Mouse (Mus musculus): ENCODE data around the gene Dnah6. TPM values are rescaled to one million over a fixed set of nuclear protein-coding genes. Genes with fewer than 3 reads are reported as not detected.

The Dnah6 gene
- polyA plus RNA-seq, 1 experiment from 2014 or later, result 0.34 TPM

DNA sequence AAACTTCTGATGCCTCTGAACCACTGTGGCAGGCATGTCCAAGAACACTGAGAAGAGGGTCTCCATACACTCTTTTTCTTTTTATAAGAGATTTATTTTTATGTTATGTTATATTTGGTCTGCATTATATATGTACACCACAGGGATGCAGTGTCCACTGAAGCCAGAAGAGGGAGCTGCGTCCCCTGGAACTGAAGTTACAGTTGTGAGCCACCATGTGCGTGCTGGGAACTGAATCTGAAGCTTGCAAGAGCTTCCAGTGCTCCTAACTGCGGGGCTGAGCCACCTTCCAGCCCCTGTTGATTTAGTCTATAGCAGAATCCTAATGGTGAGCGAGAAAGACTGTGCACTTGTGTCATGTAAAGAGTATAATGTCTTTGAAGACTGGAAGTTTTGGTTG, 78.7 kb downstream of the Dnah6 start:
- 90% methylated on average over 4 of the region's 4 CpGs for WGBS
- Histone ChIP-seq H3K4me3 (ENCODE audit: low read depth, low read length) (no peak overlapping the region), H3K27me3 (replicated peaks; ENCODE audit: control insufficient read depth, insufficient read depth, low read length) (no peaks in the 10 kb centered on the region), H3K4me1 (ENCODE audit: control insufficient read depth, insufficient read depth, low read length) (no peaks in the 10 kb centered on the region), H3K36me3 (ENCODE audit: control insufficient read depth, insufficient read depth, low read length) (no peaks in the 10 kb centered on the region), H3K4me2 (ENCODE audit: low read length) (no peak overlapping the region), H3K9me3 (replicated peaks; ENCODE audit: control insufficient read depth, low read length) (no peaks in the 10 kb centered on the region), H3K9ac (ENCODE audit: low read length) (no peak overlapping the region), H3K27ac (ENCODE audit: low read depth, low read length) (no peak overlapping the region)
- ATAC-seq (no peak), DNase-seq (ENCODE audit: low spot score) (no peak)

DNA sequence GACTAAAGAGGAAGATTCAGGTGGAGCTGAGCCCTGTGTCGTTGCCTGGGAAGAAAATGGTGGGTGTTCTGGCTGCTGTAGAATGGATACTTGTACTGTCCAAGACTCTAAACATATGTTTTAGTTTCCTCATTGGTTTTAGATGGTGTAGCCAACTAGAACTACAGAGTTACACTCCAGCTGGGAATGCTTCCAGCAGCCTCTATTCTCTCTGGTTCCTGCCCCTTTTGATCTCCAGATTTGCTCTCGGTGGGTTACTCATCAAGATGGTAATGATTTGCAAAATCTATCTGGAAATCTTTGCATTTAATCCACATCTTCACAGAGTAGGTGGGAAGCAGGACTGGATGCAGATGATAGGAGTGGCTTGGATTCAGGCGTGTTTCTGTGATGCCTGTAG, 80.6 kb downstream of the Dnah6 start:
- DNase-seq (ENCODE audit: low spot score) (no peak), ATAC-seq (no peak)
- Histone ChIP-seq H3K4me2 (ENCODE audit: low read length) (no peak overlapping the region), H3K36me3 (ENCODE audit: control insufficient read depth, insufficient read depth, low read length) (no peaks in the 10 kb centered on the region), H3K4me3 (ENCODE audit: low read depth, low read length) (no peak overlapping the region), H3K4me1 (ENCODE audit: control insufficient read depth, insufficient read depth, low read length) (no peaks in the 10 kb centered on the region), H3K27me3 (replicated peaks; ENCODE audit: control insufficient read depth, insufficient read depth, low read length) (no peaks in the 10 kb centered on the region), H3K9ac (ENCODE audit: low read length) (no peak overlapping the region), H3K27ac (ENCODE audit: low read depth, low read length) (no peak overlapping the region), H3K9me3 (replicated peaks; ENCODE audit: control insufficient read depth, low read length) (no peaks in the 10 kb centered on the region)
- 69% methylated on average over 3 of the region's 3 CpGs for WGBS

DNA sequence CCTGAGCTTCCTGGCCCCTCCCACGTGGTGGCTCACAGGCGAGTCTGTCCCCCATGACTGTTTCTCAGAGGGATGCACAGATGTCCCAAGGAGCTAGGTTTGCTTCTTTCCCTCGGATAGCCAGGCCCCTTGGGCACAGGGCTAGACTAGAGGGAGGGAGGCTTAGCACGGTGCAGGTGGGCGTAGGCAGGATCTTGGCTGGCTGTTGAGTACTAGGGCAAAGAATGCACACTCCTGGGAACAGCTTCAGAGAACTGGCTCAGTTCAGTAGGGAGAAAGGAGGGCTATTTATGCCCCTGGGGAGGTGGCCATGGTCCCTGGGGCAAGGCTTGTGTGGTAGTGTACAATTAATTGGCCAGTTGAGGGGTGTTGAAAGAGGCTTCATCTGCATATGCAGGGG, 88.7 kb downstream of the Dnah6 start:
- no peak for ATAC-seq
- H3K9ac ChIP-seq (ENCODE audit: low read length), result no peak overlapping the region

DNA sequence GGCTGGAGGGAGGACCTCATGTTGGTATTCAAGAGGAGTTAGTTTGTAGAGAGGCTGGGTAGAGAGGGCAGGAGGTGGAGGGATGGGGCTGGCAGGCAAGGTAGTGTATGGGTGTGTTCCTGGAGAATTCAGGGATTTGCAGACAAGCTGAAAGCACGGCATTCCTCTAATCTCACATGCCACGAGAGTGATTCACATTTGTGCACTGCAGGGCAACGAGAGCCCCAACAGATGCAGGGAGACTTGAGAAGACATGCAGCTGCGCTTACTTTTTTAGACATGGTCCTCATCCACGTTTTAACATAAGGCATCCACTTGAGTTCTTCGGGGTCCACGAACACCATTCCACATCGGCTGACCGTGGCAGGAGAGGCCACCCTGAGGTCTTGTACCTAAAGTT, 93.9 kb downstream of the Dnah6 start:
- Histone ChIP-seq H3K27me3 (replicated peaks; ENCODE audit: control insufficient read depth, insufficient read depth, low read length) (no peaks in the 10 kb centered on the region), H3K9ac (ENCODE audit: low read length) (no peak overlapping the region), H3K9me3 (replicated peaks; ENCODE audit: control insufficient read depth, low read length) (no peaks in the 10 kb centered on the region), H3K4me3 (ENCODE audit: low read depth, low read length) (no peak overlapping the region), H3K27ac (ENCODE audit: low read depth, low read length) (no peak overlapping the region), H3K4me1 (ENCODE audit: control insufficient read depth, insufficient read depth, low read length) (no peaks in the 10 kb centered on the region), H3K4me2 (ENCODE audit: low read length) (no peak overlapping the region), H3K36me3 (ENCODE audit: control insufficient read depth, insufficient read depth, low read length) (no peaks in the 10 kb centered on the region)
- no peak for ATAC-seq
- no peak for DNase-seq (ENCODE audit: low spot score)
- WGBS, result 87% methylated on average over 9 of the region's 9 CpGs

More for the DNA sequence above, 88.7 kb downstream of the Dnah6 start:
- no peaks in the 10 kb centered on the region for H3K27me3 ChIP-seq (replicated peaks; ENCODE audit: control insufficient read depth, insufficient read depth, low read length)
- no peak for DNase-seq (ENCODE audit: low spot score)
- no peak overlapping the region for H3K4me3 ChIP-seq (ENCODE audit: low read depth, low read length)
- 57% methylated on average over 5 of the region's 5 CpGs for WGBS
- H3K36me3 ChIP-seq (ENCODE audit: control insufficient read depth, insufficient read depth, low read length), result no peaks in the 10 kb centered on the region
- no peak overlapping the region for H3K27ac ChIP-seq (ENCODE audit: low read depth, low read length)
- H3K4me1 ChIP-seq (ENCODE audit: control insufficient read depth, insufficient read depth, low read length), result no peaks in the 10 kb centered on the region
- no peaks in the 10 kb centered on the region for H3K9me3 ChIP-seq (replicated peaks; ENCODE audit: control insufficient read depth, low read length)
- H3K4me2 ChIP-seq (ENCODE audit: low read length), result no peak overlapping the region

DNA sequence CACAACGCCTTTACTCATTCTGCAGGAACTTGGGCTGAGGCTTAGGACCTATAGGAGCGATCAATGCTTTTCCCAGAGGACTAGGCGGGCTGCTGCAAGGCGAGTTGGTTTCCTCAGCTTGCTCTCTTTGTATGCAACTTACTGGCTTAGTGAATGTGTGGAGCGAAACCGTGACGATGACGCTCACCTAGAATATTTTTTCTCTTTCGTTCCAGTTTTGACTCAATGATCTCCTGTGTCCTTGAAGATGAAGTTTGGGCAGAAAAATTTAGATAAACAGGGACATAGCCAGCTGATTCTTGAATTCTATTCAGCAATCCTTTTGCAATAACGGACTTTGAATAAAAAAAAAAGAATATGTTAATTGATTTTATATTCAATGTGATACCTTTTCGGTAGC, 101.1 kb downstream of the Dnah6 start:
- ATAC-seq (no peak), DNase-seq (ENCODE audit: low spot score) (no peak)
- Histone ChIP-seq H3K36me3 (ENCODE audit: control insufficient read depth, insufficient read depth, low read length) (no peaks in the 10 kb centered on the region), H3K9ac (ENCODE audit: low read length) (no peak overlapping the region), H3K9me3 (replicated peaks; ENCODE audit: control insufficient read depth, low read length) (no peaks in the 10 kb centered on the region), H3K27ac (ENCODE audit: low read depth, low read length) (no peak overlapping the region), H3K4me1 (ENCODE audit: control insufficient read depth, insufficient read depth, low read length) (no peaks in the 10 kb centered on the region), H3K27me3 (replicated peaks; ENCODE audit: control insufficient read depth, insufficient read depth, low read length) (no peaks in the 10 kb centered on the region), H3K4me3 (ENCODE audit: low read depth, low read length) (no peak overlapping the region), H3K4me2 (ENCODE audit: low read length) (no peak overlapping the region)
- 83% methylated on average over 11 of the region's 11 CpGs for WGBS

DNA sequence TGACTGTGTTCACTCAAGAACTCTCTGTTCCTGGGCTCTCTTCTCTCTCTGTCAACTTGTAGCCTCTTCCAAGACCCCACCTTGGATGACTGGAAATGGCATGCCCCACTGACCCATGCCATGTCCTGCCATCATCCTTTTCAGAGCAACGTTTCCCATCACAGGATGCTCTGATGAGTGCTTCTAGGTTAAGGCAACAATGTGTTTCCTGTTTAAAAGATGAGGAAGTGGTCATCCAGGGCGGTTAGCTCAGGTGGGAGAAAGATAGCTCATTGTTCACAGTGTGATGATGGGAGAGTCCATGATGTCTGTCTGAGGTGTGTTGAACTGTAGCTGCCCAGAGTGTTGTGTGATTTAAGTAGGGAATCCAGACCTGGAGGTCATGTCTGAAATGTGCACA, 107.6 kb downstream of the Dnah6 start:
- Histone ChIP-seq H3K4me3 (ENCODE audit: low read depth, low read length) (no peak overlapping the region), H3K9ac (ENCODE audit: low read length) (no peak overlapping the region), H3K36me3 (ENCODE audit: control insufficient read depth, insufficient read depth, low read length) (no peaks in the 10 kb centered on the region), H3K4me2 (ENCODE audit: low read length) (no peak overlapping the region), H3K27ac (ENCODE audit: low read depth, low read length) (no peak overlapping the region), H3K4me1 (ENCODE audit: control insufficient read depth, insufficient read depth, low read length) (no peaks in the 10 kb centered on the region), H3K27me3 (replicated peaks; ENCODE audit: control insufficient read depth, insufficient read depth, low read length) (no peaks in the 10 kb centered on the region), H3K9me3 (replicated peaks; ENCODE audit: control insufficient read depth, low read length) (no peaks in the 10 kb centered on the region)
- DNase-seq (ENCODE audit: low spot score) (no peak), ATAC-seq (no peak)
- 79% methylated on average over 2 of the region's 2 CpGs for WGBS

DNA sequence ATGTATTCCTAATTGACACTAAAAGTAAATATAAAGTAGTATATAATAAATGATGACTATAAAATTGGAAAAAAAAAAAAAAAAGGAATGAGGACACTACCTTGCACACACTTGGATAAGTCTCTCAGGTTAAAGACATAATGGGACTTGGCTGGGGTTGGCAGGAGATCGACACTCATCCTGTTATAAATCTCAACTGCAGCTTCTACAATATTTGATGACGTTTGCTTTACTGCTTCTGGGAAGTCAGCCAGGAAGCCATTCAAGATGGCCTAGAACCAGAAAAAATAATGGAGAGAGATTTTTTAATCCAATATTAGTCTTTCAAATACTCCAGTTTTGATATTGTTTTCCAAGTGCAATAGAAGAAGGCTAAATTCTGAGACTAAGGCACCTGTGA, 108.1 kb downstream of the Dnah6 start:
- Histone ChIP-seq H3K4me1 (ENCODE audit: control insufficient read depth, insufficient read depth, low read length) (no peaks in the 10 kb centered on the region), H3K9ac (ENCODE audit: low read length) (no peak overlapping the region), H3K4me3 (ENCODE audit: low read depth, low read length) (no peak overlapping the region), H3K4me2 (ENCODE audit: low read length) (no peak overlapping the region), H3K9me3 (replicated peaks; ENCODE audit: control insufficient read depth, low read length) (no peaks in the 10 kb centered on the region), H3K27me3 (replicated peaks; ENCODE audit: control insufficient read depth, insufficient read depth, low read length) (no peaks in the 10 kb centered on the region), H3K36me3 (ENCODE audit: control insufficient read depth, insufficient read depth, low read length) (no peaks in the 10 kb centered on the region), H3K27ac (ENCODE audit: low read depth, low read length) (no peak overlapping the region)
- 73% methylated on average over 2 of the region's 2 CpGs for WGBS
- ATAC-seq (no peak), DNase-seq (ENCODE audit: low spot score) (peak; percentile 8)

DNA sequence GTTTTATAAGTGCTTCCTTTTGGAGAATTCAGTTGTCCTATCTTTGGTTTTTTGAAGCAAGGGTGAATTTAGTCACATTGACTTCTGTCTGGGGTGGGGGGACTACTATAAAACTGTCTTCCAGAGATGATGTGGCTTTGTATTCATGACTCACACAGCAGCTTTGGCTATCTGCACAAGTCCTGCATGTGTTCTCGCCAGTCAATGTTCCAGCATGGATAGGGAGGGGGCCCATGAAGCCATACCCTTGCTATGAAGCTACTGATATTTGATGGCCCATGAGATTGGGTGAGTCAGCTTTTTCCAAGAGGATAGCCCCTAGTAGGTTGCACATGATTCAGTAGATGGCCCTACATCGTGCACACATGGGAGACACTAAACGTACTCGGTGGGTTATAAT, 128.3 kb downstream of the Dnah6 start:
- DNase-seq (ENCODE audit: low spot score) (no peak), ATAC-seq (no peak)
- H3K27me3 ChIP-seq (replicated peaks; ENCODE audit: control insufficient read depth, insufficient read depth, low read length), result no peaks in the 10 kb centered on the region
- whole genome bisulfite sequencing, result 96% methylated on average over 4 of the region's 4 CpGs
- no peaks in the 10 kb centered on the region for H3K4me1 ChIP-seq (ENCODE audit: control insufficient read depth, insufficient read depth, low read length)
- no peak overlapping the region for H3K4me3 ChIP-seq (ENCODE audit: low read depth, low read length)
- H3K9ac ChIP-seq (ENCODE audit: low read length), result no peak overlapping the region
- H3K9me3 ChIP-seq (replicated peaks; ENCODE audit: control insufficient read depth, low read length), result no peaks in the 10 kb centered on the region
- H3K27ac ChIP-seq (ENCODE audit: low read depth, low read length), result no peak overlapping the region
- no peaks in the 10 kb centered on the region for H3K36me3 ChIP-seq (ENCODE audit: control insufficient read depth, insufficient read depth, low read length)
- no peak overlapping the region for H3K4me2 ChIP-seq (ENCODE audit: low read length)

DNA sequence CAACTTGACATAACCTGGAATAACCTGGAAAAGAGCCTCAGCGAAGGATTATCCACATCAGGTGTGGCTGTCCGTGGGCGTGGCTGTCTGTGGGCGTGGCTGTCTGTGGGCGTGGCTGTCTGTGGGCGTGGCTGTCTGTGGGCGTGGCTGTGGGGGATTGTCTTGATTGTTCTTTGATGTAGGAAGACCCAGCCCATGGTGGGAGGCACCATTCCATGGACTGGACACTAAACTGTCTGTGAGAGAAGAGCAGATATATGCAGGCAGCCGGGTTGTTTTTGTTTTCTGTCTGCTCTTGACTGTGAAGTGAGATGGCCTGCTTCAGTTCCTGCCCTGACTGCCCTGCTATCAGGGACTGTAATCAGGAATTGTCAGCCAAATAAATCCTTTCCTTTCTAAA, 130.6 kb downstream of the Dnah6 start:
- no peak overlapping the region for H3K4me2 ChIP-seq (ENCODE audit: low read length)
- 86% methylated on average over 8 of the region's 8 CpGs for WGBS
- no peak overlapping the region for H3K4me3 ChIP-seq (ENCODE audit: low read depth, low read length)
- no peaks in the 10 kb centered on the region for H3K27me3 ChIP-seq (replicated peaks; ENCODE audit: control insufficient read depth, insufficient read depth, low read length)
- no peak overlapping the region for H3K9ac ChIP-seq (ENCODE audit: low read length)
- no peaks in the 10 kb centered on the region for H3K36me3 ChIP-seq (ENCODE audit: control insufficient read depth, insufficient read depth, low read length)
- no peak for ATAC-seq
- H3K27ac ChIP-seq (ENCODE audit: low read depth, low read length), result no peak overlapping the region
- no peaks in the 10 kb centered on the region for H3K4me1 ChIP-seq (ENCODE audit: control insufficient read depth, insufficient read depth, low read length)
- no peak for DNase-seq (ENCODE audit: low spot score)
- H3K9me3 ChIP-seq (replicated peaks; ENCODE audit: control insufficient read depth, low read length), result no peaks in the 10 kb centered on the region

DNA sequence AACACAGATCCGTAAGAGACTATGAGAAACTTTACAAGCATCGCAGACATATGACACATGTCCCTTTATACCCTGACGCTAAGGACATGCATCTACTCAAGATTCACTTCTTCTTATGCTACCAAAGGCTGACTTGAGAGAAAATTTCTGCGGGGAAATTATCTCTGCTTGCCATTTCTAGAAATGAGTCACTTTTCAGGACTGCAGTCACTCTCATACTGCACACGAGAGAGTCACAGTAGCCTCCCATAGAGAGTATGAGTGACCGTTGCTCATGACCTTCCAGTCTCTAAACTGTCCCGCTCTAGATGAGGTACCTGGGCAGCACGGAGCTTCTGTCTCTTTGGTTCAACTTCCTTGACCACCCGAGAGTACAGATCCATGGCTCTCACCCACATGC, 138.9 kb downstream of the Dnah6 start:
- no peak for ATAC-seq
- WGBS, result 93% methylated on average over 9 of the region's 9 CpGs

More for the DNA sequence above, 138.9 kb downstream of the Dnah6 start:
- DNase-seq (ENCODE audit: low spot score), result no peak
- Histone ChIP-seq H3K9me3 (replicated peaks; ENCODE audit: control insufficient read depth, low read length) (no peaks in the 10 kb centered on the region; the same call in 1 of the 2 replicates), H3K27me3 (replicated peaks; ENCODE audit: control insufficient read depth, insufficient read depth, low read length) (no peaks in the 10 kb centered on the region), H3K36me3 (ENCODE audit: control insufficient read depth, insufficient read depth, low read length) (no peaks in the 10 kb centered on the region), H3K4me2 (ENCODE audit: low read length) (no peak overlapping the region), H3K9ac (ENCODE audit: low read length) (no peak overlapping the region), H3K4me3 (ENCODE audit: low read depth, low read length) (no peak overlapping the region), H3K27ac (ENCODE audit: low read depth, low read length) (no peak overlapping the region), H3K4me1 (ENCODE audit: control insufficient read depth, insufficient read depth, low read length) (no peaks in the 10 kb centered on the region)

Measured in forebrain, embryonic 14.5 days (tissue).